Mouse (Mus musculus) hindbrain, embryonic 14.5 days (tissue): ENCODE data around the gene Rps16. TPM values are rescaled to one million over a fixed set of nuclear protein-coding genes. Genes with fewer than 3 reads are reported as not detected.
A peak's percentile ranks its signal among the peaks of the same experiment; 100 is the strongest.

Experiments used
- ATAC-seq: fragments of 200-750 bp; cut with Nextera tagmentation; 2 replicates; pipeline ENCODE4 v1.8.0; 2017; ENCODE audit warnings: moderate number of reproducible peaks, mild to moderate bottlenecking, moderate TSS enrichment, moderate library complexity; ENCODE audit not compliant: low FRiP score
- DNase-seq: peaks from one replicate; pipeline ENCODE4 v3.0.0-alpha.2; 2015; ENCODE audit warnings: low spot score
- H3K27ac ChIP-seq: fragments of 300-500 bp; sonication (generic); 2 replicates; pipeline ENCODE4 v1.5.1; 2014; ENCODE audit warnings: mild to moderate bottlenecking, moderate library complexity
- H3K27me3 ChIP-seq: fragments of 300-500 bp; sonication (generic); 2 replicates; pipeline ENCODE4 v1.6.1; 2014; ENCODE audit warnings: mild to moderate bottlenecking, low read length, mixed read lengths; ENCODE audit not compliant: control insufficient read depth, insufficient read depth
- H3K36me3 ChIP-seq: fragments of 300-500 bp; sonication (generic); replicated peaks from 2 replicates; pipeline ENCODE4 v1.6.1; 2014; ENCODE audit not compliant: control insufficient read depth, insufficient read depth
- H3K4me1 ChIP-seq: fragments of 300-500 bp; sonication (generic); replicated peaks from 2 replicates; pipeline ENCODE4 v1.6.1; 2014; ENCODE audit warnings: antibody characterized with exemption, low read length, mixed read lengths; ENCODE audit not compliant: control insufficient read depth, insufficient read depth
- H3K4me2 ChIP-seq: fragments of 300-500 bp; sonication (generic); replicated peaks from 2 replicates; pipeline ENCODE4 v1.6.1; 2014; ENCODE audit warnings: mild to moderate bottlenecking, moderate library complexity
- H3K4me3 ChIP-seq: fragments of 300-500 bp; sonication (generic); replicated peaks from 2 replicates; pipeline ENCODE4 v1.5.1; 2014; ENCODE audit warnings: mild to moderate bottlenecking, low read length
- H3K9ac ChIP-seq: fragments of 300-500 bp; sonication (generic); 2 replicates; pipeline ENCODE4 v1.6.1; 2014
- H3K9me3 ChIP-seq: fragments of 300-500 bp; sonication (generic); 2 replicates; pipeline ENCODE4 v1.6.1; 2016; ENCODE audit warnings: low read length; ENCODE audit not compliant: control insufficient read depth
- WGBS: fragments of 180-500 bp; shearing (Covaris S2); extraction: QIAGEN DNeasy Blood & Tissue Kit; methylation state at CpG from one replicate; pipeline ENCODE4 v1.1.7; 2014; 5-methylcytosine and 5-hydroxymethylcytosine counted together
- polyA plus RNA-seq: library from polyadenylated mRNA; unstranded; fragments of >200 nt; fragmentation: Nextera tagmentation; extraction: Ambion mirVana; gene quantifications from 2 replicates; pipeline ENCODE4 v1.2.1, GENCODE M21; 2014

The Rps16 gene
- polyA plus RNA-seq, 1 experiment from 2014 or later = 677 TPM

GRCm38 (mm10) chr7:28357984-28358383 lies 7.5 kb downstream of the Rps16 start:
- DNase-seq (no peak), ATAC-seq (no peak)
- Histone ChIP-seq H3K9ac (peak overlapping the region; percentile 24; the same call in 1 of the 2 replicates), H3K9me3 (no peaks in the 10 kb centered on the region), H3K27ac (peak overlapping the region; percentile 67; the same call in 1 of the 2 replicates), H3K36me3 (peaks cover 59% of the 10 kb centered on the region), H3K27me3 (no peaks in the 10 kb centered on the region), H3K4me3 (no peak overlapping the region), H3K4me2 (no peak overlapping the region), H3K4me1 (no peaks in the 10 kb centered on the region)
- WGBS = 14% methylated on average over 5 of the region's 5 CpGs

DNA sequence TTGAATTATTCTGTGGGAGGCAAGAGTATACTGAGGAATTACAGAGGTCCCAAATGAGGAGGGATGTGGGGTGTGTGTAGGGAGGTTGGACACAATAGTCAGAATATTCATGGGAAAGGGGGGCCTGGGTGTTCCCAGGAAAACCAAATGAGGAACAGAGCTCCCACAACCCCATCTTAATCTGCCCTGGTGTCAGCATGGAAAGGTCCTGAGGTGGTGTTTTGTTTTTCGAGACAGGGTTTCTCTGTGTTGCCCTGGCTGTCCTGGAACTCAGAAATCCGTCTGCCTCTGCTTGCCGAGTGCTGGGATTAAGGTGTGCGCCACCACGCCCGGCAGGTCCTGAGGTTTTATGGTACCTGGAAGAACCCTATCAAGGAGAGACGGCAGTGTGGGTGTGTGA lies 8.0 kb downstream of the Rps16 start:
- 66% methylated on average over 7 of the region's 7 CpGs for WGBS
- ATAC-seq = no peak
- H3K36me3 ChIP-seq = peaks cover 54% of the 10 kb centered on the region

DNA sequence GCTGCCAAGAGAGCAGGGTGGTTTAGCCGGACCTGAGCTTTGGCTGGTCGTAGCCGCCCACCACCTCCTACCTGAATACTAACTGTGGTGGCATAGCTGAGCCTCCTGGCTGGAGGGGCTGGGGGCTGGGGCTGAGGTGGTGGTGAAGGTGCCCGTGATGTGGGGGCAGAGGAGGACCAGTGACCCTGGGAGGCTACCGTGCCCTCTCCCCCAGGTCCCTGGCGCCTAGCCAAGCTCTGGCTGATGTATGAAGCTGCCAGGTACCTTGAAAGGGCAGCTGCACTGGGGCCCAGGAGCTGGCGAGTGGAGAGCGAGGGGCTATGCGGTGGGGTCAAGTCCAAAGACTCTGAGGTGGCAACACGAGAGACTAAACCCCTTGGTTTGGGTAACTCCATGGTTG lies 9.4 kb downstream of the Rps16 start:
- Histone ChIP-seq H3K4me2 (no peak overlapping the region), H3K4me3 (no peak overlapping the region), H3K9ac (no peak overlapping the region), H3K36me3 (peaks cover 53% of the 10 kb centered on the region), H3K9me3 (no peaks in the 10 kb centered on the region), H3K27me3 (no peaks in the 10 kb centered on the region), H3K4me1 (no peaks in the 10 kb centered on the region), H3K27ac (no peak overlapping the region)
- 94% methylated on average over 10 of the region's 10 CpGs for WGBS
- DNase-seq = no peak
- ATAC-seq = no peak

More for the DNA sequence above, 8.0 kb downstream of the Rps16 start:
- Histone ChIP-seq H3K9me3 (no peaks in the 10 kb centered on the region), H3K27ac (0 out of 2 replicates have a peak overlapping the region, but pooled peaks have one; percentile 67), H3K9ac (peak overlapping the region; percentile 24; the same call in 1 of the 2 replicates), H3K4me1 (no peaks in the 10 kb centered on the region), H3K4me3 (no peak overlapping the region), H3K4me2 (no peak overlapping the region), H3K27me3 (no peaks in the 10 kb centered on the region)
- no peak for DNase-seq

DNA sequence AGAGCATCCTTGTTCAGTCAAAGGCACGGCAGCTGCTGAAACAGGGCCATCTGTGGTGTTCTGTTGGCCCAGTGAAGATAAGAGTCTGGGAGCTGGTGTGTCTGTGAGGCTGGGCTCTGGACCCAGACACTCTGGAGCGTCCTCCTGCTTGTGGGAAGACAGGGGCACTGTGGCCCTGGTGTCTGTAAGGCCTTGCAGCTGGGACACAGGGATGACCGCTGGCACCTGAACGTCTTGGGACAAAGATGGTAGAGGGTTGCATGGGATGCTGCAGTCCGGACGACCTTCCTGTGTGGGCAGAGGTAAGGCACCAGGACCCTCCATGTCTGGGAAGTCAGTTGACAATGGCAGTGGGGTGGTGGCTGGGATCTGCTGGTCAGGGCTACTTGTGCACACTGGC lies 9.8 kb downstream of the Rps16 start:
- no peak overlapping the region for H3K4me3 ChIP-seq
- DNase-seq (no peak), ATAC-seq (no peak)
- H3K4me2 ChIP-seq = no peak overlapping the region
- H3K9me3 ChIP-seq = no peaks in the 10 kb centered on the region
- WGBS = 95% methylated on average over 6 of the region's 6 CpGs
- no peaks in the 10 kb centered on the region for H3K4me1 ChIP-seq
- H3K27ac ChIP-seq = no peak overlapping the region
- H3K36me3 ChIP-seq = peaks cover 53% of the 10 kb centered on the region
- H3K27me3 ChIP-seq = no peaks in the 10 kb centered on the region
- no peak overlapping the region for H3K9ac ChIP-seq

GRCm38 (mm10) chr7:28361647-28362341 lies 11.3 kb downstream of the Rps16 start:
- Histone ChIP-seq H3K36me3 (peaks cover 65% of the 10 kb centered on the region), H3K27ac (no peak overlapping the region), H3K4me2 (no peak overlapping the region), H3K9ac (no peak overlapping the region), H3K4me3 (no peak overlapping the region), H3K4me1 (no peaks in the 10 kb centered on the region), H3K27me3 (no peaks in the 10 kb centered on the region), H3K9me3 (no peaks in the 10 kb centered on the region)
- no peak for DNase-seq
- no peak for ATAC-seq
- 96% methylated on average over 20 of the region's 20 CpGs for WGBS

DNA sequence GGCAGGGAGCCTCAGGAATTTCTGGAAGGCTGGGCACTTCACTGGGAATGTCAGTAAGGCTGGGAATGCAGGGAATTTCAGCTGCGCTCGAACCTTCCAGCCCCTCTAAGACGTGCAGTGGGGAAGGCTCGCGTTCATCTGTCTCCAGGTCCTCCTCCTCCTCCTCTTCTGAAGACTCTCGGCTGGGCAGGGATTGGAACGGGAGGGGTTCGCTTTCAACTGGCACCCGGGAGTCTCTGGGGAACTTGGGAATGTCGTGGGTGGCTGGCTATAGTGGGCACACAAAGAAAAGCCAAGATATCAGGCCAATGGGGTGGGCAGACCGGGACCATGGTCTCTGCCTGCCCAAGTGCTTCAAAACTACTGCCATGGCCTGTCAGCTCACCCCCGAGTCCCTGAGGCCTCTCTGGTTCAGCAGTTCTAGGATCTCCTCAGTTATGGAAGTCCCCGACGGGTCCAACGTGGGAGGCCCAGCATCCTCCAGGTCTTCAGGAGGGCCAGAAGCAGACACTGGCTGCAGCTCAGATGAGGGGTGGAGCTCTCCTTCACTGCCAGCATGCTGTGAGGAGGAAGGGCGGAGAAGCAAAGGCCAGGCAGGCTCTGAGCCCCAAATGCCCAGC lies 12.1 kb downstream of the Rps16 start:
- Histone ChIP-seq H3K27ac (no peak overlapping the region), H3K9me3 (no peaks in the 10 kb centered on the region), H3K27me3 (no peaks in the 10 kb centered on the region), H3K9ac (no peak overlapping the region), H3K4me2 (no peak overlapping the region), H3K4me3 (no peak overlapping the region), H3K4me1 (no peaks in the 10 kb centered on the region), H3K36me3 (peaks cover 73% of the 10 kb centered on the region)
- DNase-seq (no peak), ATAC-seq (no peak)
- WGBS = 88% methylated on average over 16 of the region's 16 CpGs

DNA sequence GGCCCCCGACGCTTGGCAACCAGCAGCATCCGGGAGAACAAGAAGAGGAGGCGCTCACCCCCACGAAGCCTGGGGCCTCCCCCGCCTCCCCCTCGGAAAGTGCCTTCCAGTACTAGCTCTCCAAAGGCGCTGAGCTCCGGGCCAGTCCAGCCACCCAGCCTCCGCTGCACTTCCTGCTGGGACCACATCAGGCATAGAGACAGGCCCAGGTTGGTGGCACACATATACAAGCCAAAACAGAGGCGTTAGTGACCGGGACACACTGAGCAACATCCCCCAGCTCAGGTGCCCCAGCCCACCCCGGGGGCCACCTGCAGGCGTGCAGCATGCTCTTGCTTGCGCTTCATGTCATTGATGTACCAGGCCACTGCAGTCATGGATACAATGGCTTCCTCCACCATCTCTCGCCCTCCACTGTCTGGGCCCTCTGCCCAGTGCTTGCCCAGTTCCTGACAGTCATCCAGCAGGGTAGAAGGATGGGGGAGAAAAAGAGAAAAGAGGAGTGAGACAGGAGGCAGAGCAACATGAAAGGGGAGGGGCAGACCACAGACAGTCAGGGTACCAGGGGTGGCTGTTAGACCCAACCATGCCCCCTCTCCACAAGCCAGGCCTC lies 17.3 kb downstream of the Rps16 start:
- Histone ChIP-seq H3K4me1 (peaks cover 15% of the 10 kb centered on the region), H3K36me3 (peaks cover 48% of the 10 kb centered on the region), H3K9me3 (no peaks in the 10 kb centered on the region), H3K4me2 (no peak overlapping the region), H3K9ac (no peak overlapping the region), H3K4me3 (no peak overlapping the region), H3K27me3 (no peaks in the 10 kb centered on the region), H3K27ac (no peak overlapping the region)
- DNase-seq (no peak), ATAC-seq (no peak)
- 88% methylated on average over 16 of the region's 16 CpGs for WGBS

DNA sequence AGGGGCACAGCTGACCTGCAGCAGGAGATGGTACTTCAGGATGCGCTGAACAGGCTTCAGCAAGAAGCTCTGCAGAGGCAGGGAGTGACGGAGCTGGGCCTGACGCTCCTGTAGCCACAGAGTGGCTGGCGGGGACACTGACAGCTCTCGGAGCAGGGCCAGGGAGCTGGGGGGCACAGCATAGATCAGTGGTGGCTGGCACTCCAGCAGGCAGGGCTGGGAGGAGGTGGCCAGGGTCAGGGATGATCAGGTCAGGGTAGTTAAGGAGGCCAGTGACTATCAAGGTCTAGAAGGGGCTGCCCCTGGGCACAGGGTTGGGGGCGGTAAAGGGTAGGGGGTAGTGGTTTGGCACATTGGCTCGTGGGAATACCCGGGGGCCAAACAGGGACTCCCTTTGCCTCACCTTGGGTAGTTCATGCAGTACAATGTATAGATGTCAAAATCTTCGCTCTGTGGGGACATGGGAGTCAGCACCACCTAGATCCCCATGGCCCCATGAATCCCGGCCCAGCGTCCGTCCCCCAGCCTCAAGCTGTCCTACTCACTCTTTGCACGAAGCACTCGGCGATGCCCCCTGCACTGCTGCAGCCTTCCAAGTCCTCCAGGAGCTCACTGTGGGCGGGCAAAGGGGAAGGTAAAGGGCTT lies 17.9 kb downstream of the Rps16 start:
- Histone ChIP-seq H3K4me1 (peaks cover 15% of the 10 kb centered on the region), H3K36me3 (peaks cover 46% of the 10 kb centered on the region), H3K9ac (0 out of 2 replicates have a peak overlapping the region, but pooled peaks have one; percentile 4), H3K9me3 (no peaks in the 10 kb centered on the region), H3K4me2 (no peak overlapping the region), H3K4me3 (no peak overlapping the region), H3K27me3 (no peaks in the 10 kb centered on the region), H3K27ac (no peak overlapping the region)
- DNase-seq (no peak), ATAC-seq (no peak)
- 89% methylated on average over 16 of the region's 16 CpGs for WGBS

DNA sequence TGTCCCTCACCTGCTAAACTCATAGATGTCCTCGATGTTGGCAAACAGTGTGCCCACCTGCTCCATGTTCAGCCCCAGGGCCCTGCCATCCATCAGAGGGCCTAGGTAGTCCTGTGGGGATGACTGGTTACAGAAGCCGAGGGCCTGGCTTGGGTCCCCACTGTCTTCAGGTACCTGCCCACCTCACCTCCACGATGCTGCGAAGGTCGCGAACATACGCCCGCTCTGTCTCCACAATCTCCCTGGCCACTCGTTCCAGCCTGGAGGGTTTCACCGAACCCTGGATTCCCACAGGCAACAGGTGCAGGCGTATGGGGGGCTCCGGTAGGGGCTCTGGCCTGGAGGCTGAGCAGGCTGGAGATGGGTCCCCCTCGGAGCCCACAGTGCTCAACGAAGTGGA lies 19.6 kb downstream of the Rps16 start:
- DNase-seq (no peak), ATAC-seq (no peak)
- peak overlapping the region; percentile 82 for H3K4me3 ChIP-seq
- H3K36me3 ChIP-seq = peaks cover 31% of the 10 kb centered on the region
- H3K9ac ChIP-seq = peak overlapping the region; percentile 84; the same call in 1 of the 2 replicates
- no peak overlapping the region for H3K27ac ChIP-seq
- 91% methylated on average over 14 of the region's 14 CpGs for whole genome bisulfite sequencing
- no peaks in the 10 kb centered on the region for H3K27me3 ChIP-seq
- H3K4me1 ChIP-seq = peaks cover 15% of the 10 kb centered on the region
- no peaks in the 10 kb centered on the region for H3K9me3 ChIP-seq
- H3K4me2 ChIP-seq = peak overlapping the region; percentile 98
